ENCODE assay signal across 15 mouse cellular contexts in the genomic region with DNA sequence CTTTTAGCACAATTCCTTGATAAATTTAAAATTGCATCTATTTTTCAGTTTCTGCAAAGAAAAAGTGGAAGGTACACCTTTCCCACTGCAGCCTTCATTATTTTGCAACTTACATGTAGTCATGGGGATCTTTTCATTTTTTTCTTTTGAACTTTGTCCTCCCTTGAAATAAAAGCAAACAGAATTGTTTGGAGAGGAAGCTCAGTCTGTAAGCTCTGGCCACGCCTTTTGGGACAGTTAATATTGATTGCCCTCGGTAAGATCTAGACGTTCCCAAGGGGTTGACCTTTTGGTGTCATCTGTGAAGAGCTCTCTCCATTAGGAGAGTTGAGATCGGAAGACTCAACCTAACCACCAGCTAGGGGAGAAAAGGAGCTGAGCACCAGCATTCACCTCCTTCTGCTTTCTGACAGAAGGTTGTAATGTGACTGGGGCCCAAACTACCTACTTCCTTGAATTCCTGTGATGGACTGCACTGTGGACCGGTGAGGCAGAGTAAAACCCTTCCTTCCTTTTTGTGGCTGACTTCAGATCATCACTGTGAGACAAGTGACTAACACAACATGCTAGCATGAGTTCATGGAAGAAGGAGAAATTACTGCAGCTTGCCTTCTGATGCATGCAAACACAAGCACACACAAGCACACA.
"Had no signal": no experiment of that assay in that cellular context is flagged by ENCODE, and none has a peak within 500 bp of the region (broad histone marks: within the 10 kb centered on the region; RNA-seq: fewer than 3 reads in every experiment).

No protein-coding gene starts in this region.

- H3K9me3 ChIP-seq: hindbrain, embryonic 15.5 days; limb, embryonic 10.5 days; midbrain, embryonic 15.5 days; neural tube, embryonic 13.5 days had no signal

- H3K4me1 ChIP-seq: hindbrain, embryonic 15.5 days; limb, embryonic 10.5 days; megakaryocyte, embryonic 14.5 days; midbrain, embryonic 15.5 days; neural tube, embryonic 13.5 days had no signal

- ATAC-seq: midbrain, embryonic 15.5 days had no signal

- DNase-seq: kidney, adult 8-10 months; kidney, postnatal 36 days; lung, embryonic 14.5 days; lung, postnatal 10 days; lung, postnatal 4 days; retina, postnatal 1 day; thymus, postnatal 14 days had no signal

- H3K27ac ChIP-seq: hindbrain, embryonic 15.5 days; kidney, postnatal 0 days; layer of hippocampus, adult 2 months; limb, embryonic 10.5 days; midbrain, embryonic 15.5 days; neural tube, embryonic 13.5 days had no signal

- H3K9ac ChIP-seq: hindbrain, embryonic 15.5 days; lung, embryonic 14.5 days; midbrain, embryonic 15.5 days; neural tube, embryonic 13.5 days had no signal

- H3K27me3 ChIP-seq: hindbrain, embryonic 15.5 days; megakaryocyte, embryonic 14.5 days; midbrain, embryonic 15.5 days; neural tube, embryonic 13.5 days had no signal

- H3K36me3 ChIP-seq: hindbrain, embryonic 15.5 days; limb, embryonic 10.5 days; midbrain, embryonic 15.5 days; neural tube, embryonic 13.5 days had no signal

- H3K4me2 ChIP-seq: hindbrain, embryonic 15.5 days; lung, embryonic 14.5 days; midbrain, embryonic 11.5 days; midbrain, embryonic 15.5 days; neural tube, embryonic 13.5 days had no signal

- H3K4me3 ChIP-seq: hindbrain, embryonic 15.5 days; layer of hippocampus, adult 2 months; limb, embryonic 10.5 days; megakaryocyte, embryonic 14.5 days; midbrain, embryonic 15.5 days; neural tube, embryonic 13.5 days had no signal
